Mouse (Mus musculus) cortical plate, adult 2 months (tissue): ENCODE data around the gene Lamc2.

ENCODE experiments used
- CTCF ChIP-seq: fragments of 200-500 bp; IDR thresholded peaks from 2 replicates; pipeline ENCODE4 v1.5.1; 2011; ENCODE audit warnings: mild to moderate bottlenecking, control low read depth, low read length; ENCODE audit not compliant: insufficient read depth; ENCODE audit errors: extremely low read depth
- POLR2A ChIP-seq: fragments of 200-500 bp; IDR thresholded peaks from 2 replicates; pipeline ENCODE4 v1.6.1; 2011; ENCODE audit warnings: mild to moderate bottlenecking, low read length, control low read depth; ENCODE audit not compliant: insufficient read depth; ENCODE audit errors: extremely low read depth

DNA sequence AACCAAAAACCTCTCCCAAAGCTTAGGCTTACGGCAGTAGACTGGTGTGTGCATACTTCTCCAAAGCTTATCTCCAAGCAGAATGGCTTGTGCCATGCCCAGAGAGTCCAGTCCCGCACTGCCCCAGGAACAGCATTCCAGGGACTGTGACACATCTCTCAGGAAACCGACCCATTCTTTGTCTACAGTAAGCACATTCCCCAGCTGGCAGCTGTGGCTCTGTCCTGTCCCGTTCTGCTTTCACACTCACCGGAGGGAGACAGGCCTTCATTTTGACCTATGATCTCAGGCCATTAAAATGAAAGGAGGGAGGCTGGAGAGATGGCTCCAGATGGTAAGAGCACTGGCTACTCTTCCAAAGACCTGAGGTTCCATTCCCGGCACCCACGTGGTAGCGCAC, 15.9 kb upstream of the Lamc2 start:
- TF ChIP-seq CTCF (no peak), POLR2A (no peak)
